Mouse (Mus musculus): ENCODE measurements around the gene Gm10273. TPM values are rescaled to one million over a fixed set of nuclear protein-coding genes. Genes with fewer than 3 reads are reported as not detected.

Gene Gm10273
- total RNA-seq, 2 experiments from 2014 or later, result 43.2 to 57.6 TPM

DNA sequence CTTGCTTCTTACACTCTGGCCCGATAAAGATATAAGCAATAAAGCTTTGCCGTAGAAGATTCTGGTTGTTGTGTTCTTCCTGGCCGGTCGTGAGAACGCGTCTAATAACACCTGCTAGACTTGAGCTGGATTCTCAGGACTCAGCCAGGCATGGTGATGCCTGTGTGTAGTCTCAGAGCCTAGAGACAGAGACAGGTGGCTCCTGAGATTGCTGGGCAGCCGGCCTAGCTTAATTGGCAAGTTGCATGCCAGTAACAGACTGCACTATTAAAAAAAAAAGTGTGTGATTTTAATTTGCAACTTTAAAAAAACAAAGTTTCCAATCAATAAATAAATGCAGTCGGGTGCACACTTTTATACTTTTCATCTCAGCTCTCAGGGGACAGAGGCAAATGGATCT lies 8.5 kb upstream of the Gm10273 start:
- intact Hi-C loops (cut with DNase I), result no loop called here

DNA sequence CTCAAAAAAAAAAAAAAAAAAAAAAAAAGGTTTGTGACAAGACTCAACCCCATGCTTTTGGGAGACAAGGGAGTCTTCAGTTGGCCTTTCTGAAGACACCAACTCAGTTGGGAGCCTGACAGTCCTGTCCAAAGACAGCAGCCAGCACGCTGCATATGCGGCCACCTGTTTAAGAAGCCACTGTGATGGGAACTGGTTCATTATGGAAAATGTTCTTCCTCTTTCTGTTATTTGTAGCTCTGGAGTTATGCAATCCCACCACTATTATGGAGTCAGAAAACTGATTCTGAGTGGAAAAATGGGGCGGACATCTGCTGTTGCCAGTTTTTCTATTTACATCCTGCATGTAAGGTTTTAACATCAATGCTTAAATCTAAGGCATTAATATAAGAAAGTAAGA lies 5.8 kb upstream of the Gm10273 start:
- intact Hi-C loops (cut with DNase I), result no loop called here
- no peak for DNase-seq (ENCODE audit: extremely low spot score in 1 of 2, low spot score in 2 of 2)

More for the DNA sequence above, 8.5 kb upstream of the Gm10273 start:
- peak in 1 of 2 experiments; percentile 22 for DNase-seq (ENCODE audit: extremely low spot score in 1 of 2, low spot score in 2 of 2)

- no peak for DNase-seq (ENCODE audit: extremely low spot score in 1 of 2, low spot score in 2 of 2)
- intact Hi-C loops (cut with DNase I), result no loop called here
Measured at GRCm38 (mm10) chr10:59391907-59392306, 3.5 kb upstream of the Gm10273 start.

GRCm38 (mm10) chr10:59402899-59403792 lies 7.7 kb downstream of the Gm10273 start, which contains the start of gene Pla2g12b:
Pla2g12b (plus strand) TSS chr10:59403660.
- intact Hi-C loops (cut with DNase I), result no loop called here
- DNase-seq (ENCODE audit: extremely low spot score in 1 of 2, low spot score in 2 of 2), result no peak

DNA sequence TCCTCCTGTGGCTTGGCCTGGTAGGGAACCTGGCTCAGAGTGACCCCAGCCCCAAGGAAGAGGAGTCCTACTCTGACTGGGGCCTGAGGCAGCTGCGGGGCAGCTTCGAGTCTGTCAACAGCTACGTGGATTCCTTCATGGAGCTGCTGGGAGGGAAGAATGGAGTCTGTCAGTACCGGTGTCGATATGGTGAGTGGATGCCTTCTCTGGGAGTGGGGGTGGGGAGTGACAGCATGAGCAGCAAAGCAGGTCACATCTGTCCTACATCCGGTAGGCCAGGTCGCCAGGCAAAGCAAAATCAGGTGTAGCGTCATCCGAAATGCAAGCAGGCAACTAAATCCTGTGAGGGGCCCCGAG lies 8.3 kb downstream of the Gm10273 start:
- DNase-seq (ENCODE audit: extremely low spot score in 1 of 2, low spot score in 2 of 2), result no peak
- intact Hi-C loops (cut with DNase I), result no loop called here

DNA sequence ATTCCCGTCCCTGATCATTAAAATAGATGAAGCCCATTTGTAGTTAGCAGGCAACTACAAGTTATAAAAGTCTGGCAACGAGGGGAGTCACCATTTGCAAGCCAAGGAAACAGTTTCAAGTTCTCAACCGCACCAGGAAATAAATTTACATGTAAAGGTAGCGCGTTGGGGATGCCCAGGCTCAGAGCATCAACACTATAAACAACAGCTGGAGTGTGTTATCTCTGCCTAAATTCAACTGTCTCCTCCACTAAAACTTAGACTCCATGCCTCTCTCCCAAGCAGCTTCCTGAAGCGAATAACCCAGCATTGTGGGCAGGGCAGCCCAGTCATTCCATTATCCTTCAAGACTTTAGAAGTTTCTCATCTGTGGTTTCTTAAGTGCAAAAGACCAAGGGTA lies 13.1 kb downstream of the Gm10273 start:
- intact Hi-C loops (cut with DNase I), result no loop called here
- DNase-seq (ENCODE audit: extremely low spot score in 1 of 2, low spot score in 2 of 2), result no peak

DNA sequence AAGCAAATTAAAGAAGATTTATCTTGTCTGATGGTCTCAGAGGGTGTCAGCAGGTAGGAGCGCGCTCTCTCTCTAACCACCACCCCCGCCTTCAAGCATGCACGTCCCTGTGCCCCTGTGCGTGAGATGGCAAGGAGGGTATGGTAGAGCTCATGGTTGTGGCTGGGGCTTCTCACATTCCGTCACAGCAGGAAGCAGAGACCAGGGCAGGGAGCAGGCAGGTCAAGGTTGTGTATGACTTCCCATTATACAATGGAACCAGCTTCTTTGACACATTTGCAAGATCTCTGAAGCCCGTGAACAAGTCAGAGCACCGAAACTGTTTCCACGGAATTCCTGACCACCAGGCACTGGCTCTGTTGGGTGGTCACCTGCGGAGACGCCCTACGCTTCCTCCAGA lies 14.8 kb downstream of the Gm10273 start:
- intact Hi-C loops (cut with DNase I), result no loop called here
- no peak for DNase-seq (ENCODE audit: extremely low spot score in 1 of 2, low spot score in 2 of 2)

GRCm38 (mm10) chr10:59413711-59414110 lies 18.3 kb downstream of the Gm10273 start:
- no peak for DNase-seq (ENCODE audit: extremely low spot score in 1 of 2, low spot score in 2 of 2)
- intact Hi-C loops (cut with DNase I), result no loop called here

GRCm38 (mm10) chr10:59416623-59417022 lies 21.2 kb downstream of the Gm10273 start:
- no peak for DNase-seq (ENCODE audit: extremely low spot score in 1 of 2, low spot score in 2 of 2)
- intact Hi-C loops (cut with DNase I), result no loop called here

GRCm38 (mm10) chr10:59419516-59419915 lies 24.1 kb downstream of the Gm10273 start:
- DNase-seq (ENCODE audit: extremely low spot score in 1 of 2, low spot score in 2 of 2), result no peak
- intact Hi-C loops (cut with DNase I), result no loop called here

- intact Hi-C loops (cut with DNase I), result no loop called here
- no peak for DNase-seq (ENCODE audit: extremely low spot score in 1 of 2, low spot score in 2 of 2)
Measured at GRCm38 (mm10) chr10:59424453-59424852, 29.0 kb downstream of the Gm10273 start.

GRCm38 (mm10) chr10:59425369-59425768 lies 29.9 kb downstream of the Gm10273 start:
- no peak for DNase-seq (ENCODE audit: extremely low spot score in 1 of 2, low spot score in 2 of 2)
- intact Hi-C loops (cut with DNase I), result no loop called here

GRCm38 (mm10) chr10:59426371-59426770 lies 30.9 kb downstream of the Gm10273 start:
- intact Hi-C loops (cut with DNase I), result no loop called here
- DNase-seq (ENCODE audit: extremely low spot score in 1 of 2, low spot score in 2 of 2), result no peak

GRCm38 (mm10) chr10:59429448-59430135 lies 34.2 kb downstream of the Gm10273 start:
- no peak for DNase-seq (ENCODE audit: extremely low spot score in 1 of 2, low spot score in 2 of 2)
- intact Hi-C loops (cut with DNase I), result no loop called here

- intact Hi-C loops (cut with DNase I), result no loop called here
- DNase-seq (ENCODE audit: extremely low spot score in 1 of 2, low spot score in 2 of 2), result no peak
Measured at GRCm38 (mm10) chr10:59430701-59431218, 35.3 kb downstream of the Gm10273 start.

- no peak for DNase-seq (ENCODE audit: extremely low spot score in 1 of 2, low spot score in 2 of 2)
Measured at GRCm38 (mm10) chr10:59435746-59436145, 40.3 kb downstream of the Gm10273 start.

DNA sequence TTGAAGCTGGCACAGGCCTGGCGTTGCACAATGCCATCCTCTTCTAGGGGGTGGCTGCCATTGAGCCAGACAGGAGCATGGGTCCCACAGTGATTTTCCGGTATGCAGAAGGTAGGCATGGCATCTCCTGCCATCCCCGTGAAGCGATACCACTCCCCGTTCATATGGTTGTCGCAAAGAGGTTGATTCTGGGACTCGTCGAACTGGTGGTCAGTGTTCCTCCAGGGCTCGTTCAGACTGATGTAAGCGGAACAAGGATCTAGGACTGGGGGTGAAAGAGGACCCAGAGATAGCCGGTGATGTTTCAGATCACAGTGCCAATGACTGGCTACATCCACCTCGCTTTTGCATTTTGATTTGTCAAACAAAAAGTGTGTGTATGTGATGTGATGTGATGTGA lies 43.2 kb downstream of the Gm10273 start:
- no peak for DNase-seq (ENCODE audit: extremely low spot score in 1 of 2, low spot score in 2 of 2)
- intact Hi-C loops (cut with DNase I), result no loop called here

More at GRCm38 (mm10) chr10:59435746-59436145, 40.3 kb downstream of the Gm10273 start:
- intact Hi-C loops (cut with DNase I), result no loop called here

GRCm38 (mm10) chr10:59439508-59439931 lies 44.1 kb downstream of the Gm10273 start:
- intact Hi-C loops (cut with DNase I), result no loop called here
- no peak for DNase-seq (ENCODE audit: extremely low spot score in 1 of 2, low spot score in 2 of 2)

DNA sequence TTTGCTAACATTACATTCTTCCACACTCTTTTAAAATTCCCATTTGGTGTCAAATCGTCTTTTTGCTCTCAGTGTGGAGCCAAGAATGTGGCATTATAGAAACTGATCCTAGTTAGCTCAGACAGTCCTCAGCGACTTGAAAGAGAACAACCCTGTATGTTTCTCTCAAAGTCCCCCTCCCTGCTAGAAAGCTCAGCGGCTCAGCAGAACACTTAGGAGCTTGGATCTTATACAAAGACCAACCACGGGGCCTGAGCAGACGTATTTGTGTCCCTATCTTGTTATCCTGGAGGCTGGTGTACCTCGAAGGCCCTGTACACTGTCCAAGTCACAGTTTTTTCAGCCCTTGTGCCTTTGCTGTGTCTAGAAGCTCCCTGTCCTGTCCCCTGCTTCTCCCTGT lies 44.7 kb downstream of the Gm10273 start:
- DNase-seq (ENCODE audit: extremely low spot score in 1 of 2, low spot score in 2 of 2), result no peak
- intact Hi-C loops (cut with DNase I), result no loop called here

GRCm38 (mm10) chr10:59441735-59442134 lies 46.3 kb downstream of the Gm10273 start, which contains the start of gene Oit3:
Oit3 (minus strand) TSS chr10:59441778.
- intact Hi-C loops (cut with DNase I), result no loop called here
- no peak for DNase-seq (ENCODE audit: extremely low spot score in 1 of 2, low spot score in 2 of 2)

Measured in left cerebral cortex, postnatal 10 days (tissue).